Mouse (Mus musculus): ENCODE measurements at regions not wholly inside any gene's neighbourhood (a gene's known extent, or its start where the extent isn't known, plus 50 kb on each side); places are given as distances from the start of the nearest gene placed in this dataset.

DNA sequence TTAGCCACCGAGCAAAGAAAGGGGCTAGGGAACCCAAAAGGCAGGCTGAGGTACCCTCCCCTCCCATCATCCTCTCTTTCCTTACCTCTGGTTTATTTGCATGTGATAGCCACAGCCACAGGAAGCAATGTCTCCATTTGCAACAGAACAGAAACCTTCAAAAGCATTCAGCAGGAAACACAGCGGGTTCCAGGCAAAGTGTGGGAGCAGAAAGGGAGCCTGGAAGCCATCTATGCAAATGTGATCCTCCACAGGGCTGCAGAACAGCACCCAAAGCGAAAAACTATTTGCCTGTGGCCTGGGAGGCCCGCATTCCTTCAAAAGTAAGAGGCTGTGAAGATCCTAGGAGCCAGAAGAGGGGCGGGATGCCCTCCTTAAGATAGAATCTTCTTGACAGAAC lies 177.6 kb downstream of the Sox9 start:
- Histone ChIP-seq H3K4me3 (no peak overlapping the region), H3K9me3 (replicated peaks) (no peaks in the 10 kb centered on the region), H3K4me1 (peaks cover 21% of the 10 kb centered on the region), H3K27ac (no peak overlapping the region), H3K27me3 (ENCODE audit: low read depth, poor library complexity, severe bottlenecking) (peaks cover 22% of the 10 kb centered on the region), H3K36me3 (no peaks in the 10 kb centered on the region)
- no peak for DNase-seq (ENCODE audit: low spot score)
- WGBS = 10% methylated on average over 5 of the region's 5 CpGs

DNA sequence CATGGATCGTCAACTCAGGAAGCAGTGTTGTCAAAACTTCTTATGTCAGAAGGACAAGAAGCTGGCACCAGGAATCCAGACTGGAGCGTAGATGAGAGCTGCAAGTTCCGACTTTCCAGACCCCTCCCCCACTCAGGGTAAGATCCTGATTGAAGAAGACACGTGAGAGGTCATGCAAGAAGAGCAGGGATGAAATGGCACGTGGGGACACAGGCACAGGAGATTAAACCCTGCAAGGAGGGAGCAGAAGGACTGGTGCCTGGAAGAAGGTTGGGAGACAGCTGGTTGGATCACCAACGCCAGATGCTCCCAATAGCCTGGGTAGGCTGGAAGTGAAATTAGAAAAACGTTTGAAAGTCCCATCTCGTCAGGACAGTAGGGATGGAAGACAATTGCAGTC lies 191.3 kb downstream of the Sox9 start:
- WGBS = 61% methylated on average over 8 of the region's 8 CpGs
- Histone ChIP-seq H3K4me1 (peaks cover 34% of the 10 kb centered on the region), H3K9me3 (replicated peaks) (no peaks in the 10 kb centered on the region), H3K36me3 (no peaks in the 10 kb centered on the region), H3K27me3 (ENCODE audit: low read depth, poor library complexity, severe bottlenecking) (peaks cover 9% of the 10 kb centered on the region; the same call in 1 of the 2 replicates), H3K27ac (no peak overlapping the region), H3K4me3 (no peak overlapping the region)
- no peak for DNase-seq (ENCODE audit: low spot score)

DNA sequence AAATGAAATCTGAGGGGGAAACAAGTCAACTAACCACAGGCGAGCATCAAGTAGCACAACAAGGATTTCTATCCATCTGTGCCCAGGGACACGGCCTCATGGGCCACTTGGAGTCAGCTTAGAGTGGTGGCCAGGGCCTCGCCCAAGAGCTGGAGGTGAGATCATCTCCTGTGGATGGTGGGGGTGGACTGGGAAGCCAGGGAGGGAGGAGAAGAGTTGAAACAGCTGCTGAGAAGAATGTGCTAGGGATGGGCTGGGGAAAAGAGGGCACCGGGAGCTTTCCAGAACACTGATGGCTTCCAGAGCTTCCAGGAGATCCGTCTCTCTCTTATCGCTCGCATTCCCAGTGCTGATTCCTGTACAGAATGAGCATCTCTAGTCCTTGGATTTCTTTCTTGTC lies 192.9 kb downstream of the Sox9 start:
- H3K36me3 ChIP-seq = no peaks in the 10 kb centered on the region
- H3K27ac ChIP-seq = peak overlapping the region; percentile 36; the same call in 1 of the 2 replicates
- WGBS = 98% methylated on average over 7 of the region's 7 CpGs
- H3K9me3 ChIP-seq (replicated peaks) = no peaks in the 10 kb centered on the region
- peaks cover 46% of the 10 kb centered on the region for H3K4me1 ChIP-seq
- H3K27me3 ChIP-seq (ENCODE audit: low read depth, poor library complexity, severe bottlenecking) = peaks cover 11% of the 10 kb centered on the region; the same call in 1 of the 2 replicates
- no peak for DNase-seq (ENCODE audit: low spot score)
- no peak overlapping the region for H3K4me3 ChIP-seq

DNA sequence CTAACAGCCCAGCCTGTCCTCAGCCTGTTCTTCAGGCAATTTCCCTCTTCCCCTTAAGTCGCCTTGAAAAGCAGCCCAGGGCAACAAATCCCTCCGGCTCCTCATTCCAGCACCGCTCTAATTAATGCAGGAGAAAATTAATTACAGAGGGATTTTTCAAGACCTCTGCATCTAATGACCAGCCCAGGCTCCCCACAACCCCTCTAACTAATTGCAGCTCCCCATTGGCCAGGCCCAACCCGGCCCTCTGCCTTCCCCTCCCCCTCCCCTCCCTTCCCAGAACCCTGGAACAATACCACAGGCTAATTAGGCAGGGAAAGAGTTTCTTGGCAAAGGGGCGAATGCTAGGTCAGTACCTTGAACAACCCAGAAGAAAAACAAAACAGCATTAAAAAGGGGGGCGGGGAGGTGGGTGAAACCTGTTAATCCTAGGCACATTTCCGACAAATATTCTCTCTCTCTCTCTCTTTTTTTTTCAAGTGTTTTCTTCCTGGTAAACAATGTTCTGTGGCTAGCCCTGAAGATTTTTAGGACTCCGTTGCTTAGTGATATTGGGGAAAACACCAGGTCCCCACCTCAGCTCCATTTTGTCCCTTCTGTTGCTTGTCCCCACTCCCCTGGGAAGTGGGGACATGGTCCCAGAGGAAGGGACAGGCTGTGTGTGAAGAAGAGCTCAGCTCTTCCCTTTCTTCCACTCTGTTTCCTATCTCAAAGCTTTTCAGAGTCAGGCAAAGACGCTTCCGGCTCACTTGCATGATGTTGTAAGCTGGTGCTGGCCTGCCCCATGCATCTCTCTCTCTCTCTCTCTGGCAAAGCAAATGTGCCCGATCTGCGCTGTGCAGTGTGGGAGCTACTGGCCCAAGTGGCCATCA lies 195.1 kb downstream of the Sox9 start:
- H3K27ac ChIP-seq = peak overlapping the region; percentile 83
- peaks cover 46% of the 10 kb centered on the region for H3K4me1 ChIP-seq
- peak; percentile 67 for DNase-seq (ENCODE audit: low spot score)
- WGBS = 12% methylated on average over 12 of the region's 12 CpGs
- 0 out of 2 replicates have a peak overlapping the region, but pooled peaks have one; percentile 17 for H3K4me3 ChIP-seq
- no peaks in the 10 kb centered on the region for H3K36me3 ChIP-seq
- H3K9me3 ChIP-seq (replicated peaks) = no peaks in the 10 kb centered on the region
- peaks cover 11% of the 10 kb centered on the region; the same call in 1 of the 2 replicates for H3K27me3 ChIP-seq (ENCODE audit: low read depth, poor library complexity, severe bottlenecking)

DNA sequence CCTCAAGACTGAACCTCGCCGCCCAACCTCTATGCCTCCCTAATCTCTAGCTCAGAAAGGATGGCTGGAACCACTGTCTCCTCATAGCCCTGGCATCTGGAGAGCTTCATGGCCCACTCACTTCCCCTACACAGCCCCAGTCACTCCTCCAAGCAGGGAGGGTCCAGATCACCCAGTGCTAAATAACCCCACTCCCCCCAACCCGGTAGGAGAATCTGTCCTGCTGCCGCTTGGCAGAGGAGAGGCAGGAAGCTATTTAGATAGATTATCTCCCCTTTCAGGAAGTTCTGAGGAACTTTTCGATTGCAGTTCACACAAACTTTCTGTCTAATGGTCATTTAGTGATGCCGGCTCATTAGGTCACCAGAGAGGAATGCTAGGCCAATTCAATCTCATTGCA lies 196.9 kb downstream of the Sox9 start:
- peak overlapping the region; percentile 83; the same call in 1 of the 2 replicates for H3K27ac ChIP-seq
- H3K4me1 ChIP-seq = peaks cover 61% of the 10 kb centered on the region
- WGBS = 28% methylated on average over 6 of the region's 6 CpGs
- peaks cover 11% of the 10 kb centered on the region; the same call in 1 of the 2 replicates for H3K27me3 ChIP-seq (ENCODE audit: low read depth, poor library complexity, severe bottlenecking)
- H3K9me3 ChIP-seq (replicated peaks) = no peaks in the 10 kb centered on the region
- no peak overlapping the region for H3K4me3 ChIP-seq
- no peak for DNase-seq (ENCODE audit: low spot score)
- no peaks in the 10 kb centered on the region for H3K36me3 ChIP-seq

DNA sequence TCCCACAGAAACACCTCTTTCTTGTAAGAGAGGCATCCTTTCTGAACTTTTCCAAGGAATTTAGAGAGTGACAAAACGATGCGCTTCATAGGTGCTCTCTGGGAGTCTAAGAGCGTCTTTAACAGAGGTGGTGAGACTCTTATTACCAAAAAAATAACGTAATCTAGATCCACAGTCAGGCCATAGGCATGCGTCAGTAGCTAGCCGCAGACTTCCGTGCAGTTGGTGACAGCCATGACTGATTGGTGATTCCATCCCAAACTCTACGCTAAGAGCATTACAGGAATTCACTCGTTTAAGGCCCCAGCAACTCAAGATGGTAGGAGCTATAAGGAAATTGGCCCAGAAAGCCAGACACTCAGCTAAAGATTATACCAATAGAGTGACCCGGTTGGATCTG lies 197.4 kb downstream of the Sox9 start:
- 62% methylated on average over 10 of the region's 10 CpGs for WGBS
- 0 out of 2 replicates have a peak overlapping the region, but pooled peaks have one; percentile 83 for H3K27ac ChIP-seq

DNA sequence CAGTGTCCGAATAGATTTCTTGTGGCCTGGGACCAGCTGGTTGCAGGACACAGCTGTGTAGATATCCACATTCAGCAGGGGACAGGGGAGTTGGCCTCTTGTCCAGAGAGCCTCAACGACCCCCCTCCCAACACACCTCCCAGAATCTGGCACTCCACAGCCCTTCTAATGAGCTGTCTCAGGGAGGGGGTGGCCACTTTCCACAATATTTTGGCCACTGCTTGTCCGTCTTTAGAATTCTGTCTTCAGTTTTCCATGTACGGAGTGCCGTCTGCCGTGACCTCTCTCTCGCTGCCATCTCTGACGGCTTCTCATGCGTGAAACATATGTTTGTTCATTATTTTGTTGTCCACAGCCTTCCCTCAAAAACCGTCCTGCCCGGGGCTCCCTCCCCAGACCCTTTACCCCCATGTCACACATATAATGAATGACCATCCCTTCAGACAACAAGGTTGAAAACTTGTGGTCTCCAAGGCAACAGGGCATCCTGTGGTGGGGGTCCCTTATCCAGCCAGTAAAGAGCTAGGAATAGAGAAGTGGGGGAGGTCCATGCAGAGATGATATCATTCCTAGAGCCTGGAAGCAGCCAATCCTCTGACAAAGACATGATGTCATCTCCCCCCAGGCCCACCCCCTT lies 200.3 kb downstream of the Sox9 start:
- H3K27ac ChIP-seq = peak overlapping the region; percentile 75
- H3K4me1 ChIP-seq = peaks cover 49% of the 10 kb centered on the region
- no peaks in the 10 kb centered on the region for H3K9me3 ChIP-seq (replicated peaks)
- H3K27me3 ChIP-seq (ENCODE audit: low read depth, poor library complexity, severe bottlenecking) = peaks cover 15% of the 10 kb centered on the region; the same call in 1 of the 2 replicates
- WGBS = 67% methylated on average over 11 of the region's 11 CpGs
- no peaks in the 10 kb centered on the region for H3K36me3 ChIP-seq
- H3K4me3 ChIP-seq = no peak overlapping the region
- DNase-seq (ENCODE audit: low spot score) = no peak

More for the DNA sequence above, 197.4 kb downstream of the Sox9 start:
- H3K27me3 ChIP-seq (ENCODE audit: low read depth, poor library complexity, severe bottlenecking) = peaks cover 14% of the 10 kb centered on the region; the same call in 1 of the 2 replicates
- no peaks in the 10 kb centered on the region for H3K9me3 ChIP-seq (replicated peaks)
- peaks cover 61% of the 10 kb centered on the region for H3K4me1 ChIP-seq
- no peak for DNase-seq (ENCODE audit: low spot score)
- no peaks in the 10 kb centered on the region for H3K36me3 ChIP-seq
- H3K4me3 ChIP-seq = no peak overlapping the region

DNA sequence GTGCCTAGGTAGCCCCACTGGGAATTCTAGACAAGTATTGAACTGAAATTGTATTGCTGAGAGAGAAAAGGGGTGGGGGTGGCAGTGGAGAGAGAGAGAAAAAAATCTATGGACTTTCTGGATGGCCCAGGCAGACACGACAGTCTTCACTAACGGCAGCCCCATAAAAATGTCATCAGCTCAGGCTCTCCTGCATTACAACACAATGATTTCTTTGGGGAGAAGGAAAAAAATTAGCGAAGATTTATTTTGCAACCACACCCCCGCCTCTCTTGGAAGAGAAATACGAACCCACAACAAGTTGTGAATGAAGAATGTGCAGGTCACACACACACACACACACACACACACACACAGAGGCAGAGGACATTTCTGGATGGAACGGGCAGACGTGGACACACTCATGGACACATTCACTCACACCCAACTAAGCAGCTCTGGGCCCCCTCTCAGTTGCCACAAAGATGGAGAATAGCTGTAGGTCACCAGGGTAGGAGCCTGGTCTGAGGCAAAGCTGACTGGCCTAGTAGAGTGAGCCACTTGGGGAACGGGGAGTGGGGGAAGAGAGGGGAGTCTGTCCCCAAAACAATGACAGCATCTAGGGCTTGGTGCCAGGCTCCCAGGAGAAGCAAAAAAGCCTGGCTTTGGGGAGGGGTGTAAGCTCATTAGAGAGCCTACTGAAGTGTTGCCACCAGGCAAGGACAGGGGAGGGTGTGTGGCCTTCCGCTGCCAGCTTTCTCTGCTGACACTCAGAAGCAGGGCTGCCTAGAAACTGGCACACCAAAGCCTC lies 201.0 kb downstream of the Sox9 start:
- DNase-seq (ENCODE audit: low spot score) = no peak
- Histone ChIP-seq H3K27me3 (ENCODE audit: low read depth, poor library complexity, severe bottlenecking) (peaks cover 15% of the 10 kb centered on the region; the same call in 1 of the 2 replicates), H3K36me3 (no peaks in the 10 kb centered on the region), H3K27ac (peak overlapping the region; percentile 75), H3K9me3 (replicated peaks) (no peaks in the 10 kb centered on the region), H3K4me3 (no peak overlapping the region), H3K4me1 (peaks cover 49% of the 10 kb centered on the region)
- WGBS = 47% methylated on average over 9 of the region's 9 CpGs

DNA sequence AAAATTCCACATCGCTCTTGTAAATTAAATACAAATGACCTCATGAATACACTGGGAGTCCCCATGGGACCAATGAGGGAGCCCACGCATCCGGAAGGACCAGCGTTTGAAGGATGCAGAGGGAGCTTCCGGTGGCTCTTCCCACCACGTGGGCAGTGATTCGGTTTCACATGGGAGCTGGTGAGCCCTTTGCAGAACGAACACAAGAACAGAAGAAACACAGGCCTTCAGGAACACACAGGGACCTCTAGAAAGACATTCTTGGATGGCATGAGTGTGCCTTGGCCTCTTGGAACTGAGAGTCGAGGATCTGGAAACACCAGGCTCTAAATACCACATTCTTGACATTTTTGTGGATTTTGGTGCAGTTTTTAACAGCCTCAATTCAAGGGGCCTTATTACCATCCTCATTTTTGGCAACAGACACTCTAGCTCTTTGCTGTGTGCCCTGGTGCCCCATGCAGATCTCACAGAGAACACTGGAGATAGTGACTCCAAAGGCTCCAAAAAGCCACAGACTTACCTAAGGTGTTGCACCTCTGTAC lies 204.1 kb downstream of the Sox9 start:
- DNase-seq (ENCODE audit: low spot score) = no peak
- Histone ChIP-seq H3K27me3 (ENCODE audit: low read depth, poor library complexity, severe bottlenecking) (peaks cover 19% of the 10 kb centered on the region), H3K4me1 (peaks cover 61% of the 10 kb centered on the region), H3K36me3 (no peaks in the 10 kb centered on the region), H3K27ac (no peak overlapping the region), H3K4me3 (no peak overlapping the region), H3K9me3 (replicated peaks) (no peaks in the 10 kb centered on the region)
- WGBS = 87% methylated on average over 9 of the region's 9 CpGs

DNA sequence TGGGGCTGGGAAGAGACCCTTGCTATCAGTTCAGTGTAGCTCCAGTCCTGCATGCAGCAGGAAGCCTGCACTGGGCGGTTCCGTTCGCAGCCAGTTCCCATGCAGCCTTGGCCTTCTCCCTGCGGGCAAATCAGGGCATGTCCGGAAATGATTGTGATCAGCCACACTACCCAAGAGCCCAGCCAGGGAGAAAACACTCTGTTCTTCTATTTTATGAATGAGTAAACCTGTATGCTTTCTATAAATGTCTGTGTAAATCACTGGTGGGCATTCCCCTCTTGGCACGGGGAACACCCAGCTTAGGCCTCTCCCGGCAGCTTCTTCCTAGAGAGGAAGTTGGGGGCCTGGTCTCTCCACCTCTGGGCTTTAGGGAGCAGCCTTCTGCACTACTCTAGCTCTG lies 205.8 kb downstream of the Sox9 start:
- Histone ChIP-seq H3K27ac (peak overlapping the region; percentile 47), H3K4me3 (no peak overlapping the region), H3K36me3 (no peaks in the 10 kb centered on the region), H3K27me3 (ENCODE audit: low read depth, poor library complexity, severe bottlenecking) (peaks cover 19% of the 10 kb centered on the region), H3K4me1 (peaks cover 61% of the 10 kb centered on the region), H3K9me3 (replicated peaks) (no peaks in the 10 kb centered on the region)
- 84% methylated on average over 7 of the region's 7 CpGs for WGBS
- no peak for DNase-seq (ENCODE audit: low spot score)

DNA sequence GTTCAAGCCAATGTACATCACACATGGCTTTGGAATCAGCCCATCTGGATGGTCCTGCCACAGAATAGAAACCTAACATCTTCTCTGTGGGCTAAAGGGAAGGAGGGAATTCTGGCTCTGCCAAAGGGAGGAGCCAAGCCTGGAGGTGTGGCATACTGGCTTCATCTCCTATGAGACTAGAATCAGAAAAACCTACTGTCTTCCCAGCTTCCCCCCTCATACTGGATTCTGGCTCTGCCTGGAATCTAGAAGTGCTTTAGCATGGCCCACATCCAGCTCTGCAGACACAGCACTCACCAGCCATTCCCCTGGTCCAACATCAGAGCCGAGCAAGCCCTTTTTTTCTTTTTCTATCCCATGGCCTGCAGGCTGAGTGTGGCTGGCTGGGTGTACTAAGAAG lies 206.9 kb downstream of the Sox9 start:
- H3K4me1 ChIP-seq = peaks cover 55% of the 10 kb centered on the region
- WGBS = 50% methylated on average over 1 of the region's 1 CpGs
- H3K27me3 ChIP-seq (ENCODE audit: low read depth, poor library complexity, severe bottlenecking) = peaks cover 19% of the 10 kb centered on the region
- H3K36me3 ChIP-seq = no peaks in the 10 kb centered on the region
- no peak for DNase-seq (ENCODE audit: low spot score)
- no peak overlapping the region for H3K4me3 ChIP-seq
- H3K9me3 ChIP-seq (replicated peaks) = no peaks in the 10 kb centered on the region
- H3K27ac ChIP-seq = no peak overlapping the region

DNA sequence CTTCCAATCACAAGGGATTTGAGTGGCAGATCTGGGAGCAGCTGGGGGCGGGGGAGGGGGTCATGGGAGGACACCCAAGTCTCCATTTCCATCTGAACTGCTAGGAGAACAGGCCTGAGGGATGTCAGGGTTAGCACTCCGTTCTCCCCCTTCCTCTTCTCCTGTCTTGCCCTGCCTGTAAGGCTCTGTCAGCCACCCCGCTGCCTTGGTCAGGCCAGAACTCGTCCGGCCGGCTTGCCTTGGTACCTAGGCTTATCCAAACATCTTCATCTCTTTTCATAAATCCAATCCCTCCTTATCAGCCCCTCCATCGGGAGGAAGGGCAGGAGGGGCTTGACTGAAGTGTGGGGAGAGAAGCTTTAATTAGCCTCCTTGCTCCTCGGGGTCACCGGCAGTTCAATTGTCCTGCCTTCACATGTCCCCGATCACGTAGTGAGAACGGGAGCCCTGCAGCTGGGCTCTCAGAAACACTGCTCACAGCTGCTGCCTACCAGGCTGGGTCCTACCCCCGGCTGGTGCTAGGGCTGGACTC lies 208.0 kb downstream of the Sox9 start:
- H3K27me3 ChIP-seq (ENCODE audit: low read depth, poor library complexity, severe bottlenecking) = peaks cover 12% of the 10 kb centered on the region; the same call in 1 of the 2 replicates
- no peak for DNase-seq (ENCODE audit: low spot score)
- WGBS = 16% methylated on average over 13 of the region's 13 CpGs

More for the DNA sequence above, 208.0 kb downstream of the Sox9 start:
- Histone ChIP-seq H3K4me3 (no peak overlapping the region), H3K9me3 (replicated peaks) (no peaks in the 10 kb centered on the region), H3K36me3 (no peaks in the 10 kb centered on the region), H3K4me1 (peaks cover 55% of the 10 kb centered on the region), H3K27ac (peak overlapping the region; percentile 20)

All from limb, embryonic 10.5 days (tissue).